Mouse (Mus musculus) thymus, postnatal 14 days (tissue): ENCODE data around the gene Srsf6.
A peak's percentile ranks its signal among the peaks of the same experiment; 100 is the strongest.
"Not testable (repeated sequence)": the region's sequence is repeated elsewhere in the genome, so short reads cannot be mapped to it uniquely, and the experiment has no call there.

Experiments used
- DNase-seq: peaks from one replicate; pipeline ENCODE4 v3.0.0; 2021

Srsf6 gene

GRCm38 (mm10) chr2:162931123-162931673 is at the start of gene Srsf6:
TSS of gene Srsf6 (plus strand) at chr2:162931528.
- peak; percentile 93 for DNase-seq

GRCm38 (mm10) chr2:162884101-162884500 is 47.2 kb upstream of the Srsf6 start:
- DNase-seq = no peak

GRCm38 (mm10) chr2:162887121-162887520 is 44.2 kb upstream of the Srsf6 start:
- no peak for DNase-seq

- no peak for DNase-seq
Measured at GRCm38 (mm10) chr2:162888677-162889076, 42.7 kb upstream of the Srsf6 start.

- no peak for DNase-seq
Measured at GRCm38 (mm10) chr2:162889191-162889590, 42.1 kb upstream of the Srsf6 start.

- DNase-seq = no peak
Measured at GRCm38 (mm10) chr2:162889731-162890130, 41.6 kb upstream of the Srsf6 start.

GRCm38 (mm10) chr2:162892979-162893378 is 38.3 kb upstream of the Srsf6 start:
- not testable (repeated sequence) for DNase-seq

- DNase-seq = not testable (repeated sequence)
Measured at GRCm38 (mm10) chr2:162899256-162899655, 32.1 kb upstream of the Srsf6 start.

- DNase-seq = no peak
Measured at GRCm38 (mm10) chr2:162899880-162900589, 31.3 kb upstream of the Srsf6 start.

- no peak for DNase-seq
Measured at GRCm38 (mm10) chr2:162900590-162900916, 30.8 kb upstream of the Srsf6 start.

GRCm38 (mm10) chr2:162905902-162906301 is 25.4 kb upstream of the Srsf6 start:
- DNase-seq = no peak

- DNase-seq = no peak
Measured at GRCm38 (mm10) chr2:162908052-162908491, 23.3 kb upstream of the Srsf6 start.

GRCm38 (mm10) chr2:162914040-162914439 is 17.3 kb upstream of the Srsf6 start:
- no peak for DNase-seq

- DNase-seq = no peak
Measured at GRCm38 (mm10) chr2:162914519-162914918, 16.8 kb upstream of the Srsf6 start.

GRCm38 (mm10) chr2:162919926-162920325 is 11.4 kb upstream of the Srsf6 start:
- DNase-seq = no peak

GRCm38 (mm10) chr2:162922183-162922582 is 9.1 kb upstream of the Srsf6 start:
- DNase-seq = peak; percentile 49

- no peak for DNase-seq
Measured at GRCm38 (mm10) chr2:162922834-162923233, 8.5 kb upstream of the Srsf6 start.

- DNase-seq = no peak
Measured at GRCm38 (mm10) chr2:162924126-162924525, 7.2 kb upstream of the Srsf6 start.

- DNase-seq = no peak
Measured at GRCm38 (mm10) chr2:162927918-162928585, 3.3 kb upstream of the Srsf6 start.

- DNase-seq = no peak
Measured at GRCm38 (mm10) chr2:162929704-162930103, 1.6 kb upstream of the Srsf6 start.

- peak; percentile 34 for DNase-seq
Measured at GRCm38 (mm10) chr2:162930516-162931122, 709 bp upstream of the Srsf6 start.

- peak; percentile 76 for DNase-seq
Measured at GRCm38 (mm10) chr2:162931674-162932650, 634 bp downstream of the Srsf6 start.

- peak; percentile 27 for DNase-seq
Measured at GRCm38 (mm10) chr2:162932706-162933105, 1.4 kb downstream of the Srsf6 start.
